Mouse (Mus musculus) left cerebral cortex, adult 9 months (tissue): ENCODE measurements around the gene Actrt2.

Experiments used
- DNase-seq, 2 experiments: peaks; one replicate each; pipeline ENCODE4 v3.0.0; 2022; ENCODE audit warnings: low spot score in 2 of 2

The Actrt2 gene

DNA sequence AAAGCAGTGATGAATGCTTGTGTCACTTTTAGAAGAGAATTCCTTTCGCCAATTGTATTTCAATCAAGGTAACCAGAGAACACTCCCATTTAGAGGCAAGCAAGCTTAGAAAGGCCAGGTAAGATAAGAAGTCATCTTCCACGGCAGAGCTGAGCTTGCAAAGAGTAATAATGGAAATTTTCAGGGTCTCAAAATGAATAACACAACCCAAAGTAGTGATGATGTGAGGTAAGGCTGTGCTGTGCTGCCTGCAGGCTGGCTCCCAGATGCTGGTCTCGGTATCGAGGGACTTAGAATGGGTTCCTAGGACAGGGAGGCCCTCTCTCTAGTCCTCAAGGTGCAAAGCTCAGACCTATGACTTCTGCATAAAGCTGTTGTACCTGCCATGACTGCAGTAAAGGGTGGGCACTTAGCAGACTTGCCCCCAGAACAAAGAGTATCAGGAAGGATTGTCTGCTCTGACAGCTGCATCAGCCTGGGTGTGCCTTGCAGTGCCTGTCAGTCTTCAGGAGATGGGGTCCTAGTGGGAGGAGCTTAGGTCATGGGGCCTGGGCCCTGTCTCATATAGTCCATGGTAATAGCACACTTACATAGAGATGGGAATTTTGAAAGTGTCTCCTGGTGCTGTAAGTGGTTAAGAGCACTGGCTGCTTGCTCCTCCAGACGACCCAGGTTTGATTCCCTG is 15.5 kb upstream of the Actrt2 start:
- no peak for DNase-seq

DNA sequence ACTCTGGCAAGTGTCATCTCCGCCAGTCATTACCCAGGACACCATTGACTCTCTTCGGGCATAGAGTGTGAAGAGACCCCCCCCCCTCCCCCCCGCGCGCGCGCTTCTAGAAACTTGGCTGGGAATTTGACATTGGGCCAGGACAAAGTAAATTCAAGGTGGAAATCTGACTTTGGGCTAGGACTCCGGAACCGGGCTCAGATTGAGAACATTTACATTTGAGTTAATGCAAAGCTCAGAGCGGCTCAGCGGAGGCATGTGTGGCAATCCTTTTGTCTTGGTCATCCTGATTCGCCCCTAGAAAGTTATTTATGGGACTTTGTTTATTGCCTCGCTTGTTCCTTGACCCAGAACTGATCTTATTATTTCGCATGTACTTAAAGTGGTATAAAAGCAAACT is 14.6 kb upstream of the Actrt2 start:
- DNase-seq: no peak

DNA sequence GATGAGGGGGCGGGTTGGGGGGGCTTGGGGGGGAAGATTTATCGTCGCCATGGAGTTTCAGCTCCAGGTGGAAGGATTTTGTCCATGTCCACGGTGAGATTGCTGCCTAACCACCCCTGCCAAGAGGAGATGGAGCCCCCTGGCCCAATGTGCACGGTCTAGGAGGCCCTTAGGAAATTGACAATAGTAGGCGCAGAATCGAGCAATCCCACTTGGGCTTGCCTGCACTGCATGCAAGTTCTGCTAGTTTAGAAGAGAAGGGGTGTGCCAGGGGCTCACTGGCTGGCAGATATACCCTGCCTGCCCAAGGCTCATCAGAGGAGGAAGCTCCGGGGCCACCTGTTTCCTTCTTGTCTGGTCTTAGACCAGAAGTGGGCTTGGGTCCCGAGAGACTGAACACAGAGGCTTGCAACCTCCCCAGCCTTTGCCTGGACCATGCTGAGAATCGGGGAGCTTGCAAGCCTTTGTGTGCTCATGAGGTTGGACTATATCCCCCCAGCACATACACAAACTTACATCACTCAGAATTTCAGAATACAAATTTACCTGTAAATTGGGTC is 7.9 kb upstream of the Actrt2 start:
- DNase-seq: no peak

DNA sequence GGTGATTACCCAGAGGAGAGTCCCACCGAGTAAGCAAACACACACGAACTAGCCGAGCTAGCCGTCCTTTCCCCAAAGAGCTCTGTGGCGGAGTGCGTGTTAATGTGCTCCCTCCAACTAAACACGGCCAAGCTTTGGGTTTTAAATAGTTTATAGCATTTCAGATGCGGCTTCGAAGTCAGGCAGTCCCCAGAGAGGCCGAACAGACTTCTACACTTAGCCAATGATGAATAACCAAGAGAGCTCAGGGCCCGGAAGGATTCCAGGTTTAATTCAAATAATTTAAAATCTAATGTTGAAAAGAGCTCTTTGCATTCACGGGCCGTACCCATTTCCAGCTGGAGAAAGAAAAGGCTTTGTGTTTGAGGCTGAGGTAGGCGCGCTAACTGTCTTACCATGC is 7.3 kb upstream of the Actrt2 start:
- DNase-seq: no peak

DNA sequence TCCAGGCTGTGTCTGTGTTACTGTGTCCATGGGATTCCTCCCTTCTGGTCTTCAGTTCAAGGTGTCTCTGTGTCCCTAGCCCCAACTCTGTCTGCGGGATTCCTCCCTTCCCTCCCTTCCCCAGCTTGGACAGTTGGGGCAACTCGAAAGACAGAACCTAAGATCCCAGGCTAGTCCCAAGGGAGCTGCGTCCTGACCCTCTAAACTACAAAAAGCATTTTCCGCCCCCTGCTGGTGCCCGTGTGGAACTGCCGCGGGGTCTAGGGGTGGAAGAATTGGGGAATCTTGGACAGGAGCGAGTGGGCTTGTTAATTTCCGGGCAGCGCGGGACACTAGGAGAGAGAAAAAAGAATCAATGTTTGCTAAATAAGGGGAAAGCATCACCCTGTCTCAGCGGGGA is 6.9 kb upstream of the Actrt2 start:
- peak in 1 of 2 experiments; percentile 41 for DNase-seq

DNA sequence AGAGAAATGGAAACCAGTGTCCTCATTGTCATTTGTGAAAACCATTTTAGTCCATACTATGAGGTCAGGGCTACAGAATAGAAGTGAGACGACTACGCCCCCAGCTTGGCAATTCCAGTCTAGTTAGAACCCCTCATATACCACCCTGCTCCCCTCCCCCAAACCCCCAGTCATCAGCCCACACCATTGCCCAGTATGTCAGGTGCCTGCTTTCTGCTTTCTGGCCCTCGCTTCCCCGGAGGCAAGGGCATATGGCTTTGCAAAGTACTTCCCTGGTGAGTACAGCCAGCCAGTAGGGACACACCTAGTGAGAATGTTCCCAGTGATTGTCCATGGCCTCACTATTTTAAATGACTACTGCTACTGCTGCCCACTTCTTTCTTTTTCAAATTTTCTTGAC is 6.3 kb upstream of the Actrt2 start:
- no peak for DNase-seq

DNA sequence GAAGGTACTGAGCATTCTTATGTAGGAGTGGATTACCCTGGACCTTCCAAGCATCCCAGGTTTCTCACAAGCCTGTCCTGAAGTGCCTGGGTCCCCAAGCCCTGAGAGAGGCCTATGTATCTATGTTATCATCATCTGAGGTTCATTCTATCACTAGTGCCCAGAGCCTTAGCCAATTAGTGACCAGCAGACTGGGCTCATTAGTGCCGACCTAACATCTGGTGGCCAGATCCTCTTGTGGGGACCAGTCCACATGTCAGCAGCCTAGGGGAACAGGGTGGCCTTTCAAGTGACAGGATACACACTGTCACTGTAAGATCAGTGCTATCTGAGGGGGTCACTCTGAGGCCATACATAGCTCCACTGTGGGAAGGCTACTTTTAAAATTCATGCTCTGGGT is 4.4 kb upstream of the Actrt2 start:
- no peak for DNase-seq

DNA sequence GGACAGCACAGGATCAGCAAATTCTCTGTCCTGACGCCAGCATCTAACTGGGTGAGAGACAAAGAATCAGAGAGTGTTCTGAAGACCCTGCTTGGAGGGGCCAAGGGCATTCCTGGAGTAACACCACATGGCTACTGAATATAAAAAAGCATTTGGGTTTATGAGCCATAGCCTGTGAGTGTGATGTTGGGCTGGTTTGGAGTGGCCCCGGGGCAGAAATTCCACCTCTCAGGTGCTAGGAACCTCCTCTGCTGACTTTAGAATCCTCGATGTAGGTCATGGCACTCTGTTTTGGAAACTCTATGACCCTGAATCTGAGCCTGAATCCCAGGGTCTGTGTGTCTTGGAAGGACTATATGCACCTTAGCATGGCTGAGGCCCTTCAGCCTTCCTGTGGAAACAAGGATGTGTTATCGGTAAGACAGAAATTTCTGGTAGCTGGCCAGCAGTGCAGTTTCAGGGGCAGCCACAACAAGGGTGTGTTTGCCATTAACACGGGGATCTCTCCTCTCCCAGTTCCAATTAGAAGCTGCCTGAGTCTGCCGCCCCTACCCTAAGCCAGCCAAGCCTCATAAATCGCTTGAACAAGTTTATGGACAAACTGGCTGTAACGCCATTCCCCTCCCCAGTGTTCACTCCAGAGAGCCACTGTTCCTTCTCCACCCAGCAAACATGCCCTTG is 3.7 kb upstream of the Actrt2 start:
- DNase-seq: no peak

DNA sequence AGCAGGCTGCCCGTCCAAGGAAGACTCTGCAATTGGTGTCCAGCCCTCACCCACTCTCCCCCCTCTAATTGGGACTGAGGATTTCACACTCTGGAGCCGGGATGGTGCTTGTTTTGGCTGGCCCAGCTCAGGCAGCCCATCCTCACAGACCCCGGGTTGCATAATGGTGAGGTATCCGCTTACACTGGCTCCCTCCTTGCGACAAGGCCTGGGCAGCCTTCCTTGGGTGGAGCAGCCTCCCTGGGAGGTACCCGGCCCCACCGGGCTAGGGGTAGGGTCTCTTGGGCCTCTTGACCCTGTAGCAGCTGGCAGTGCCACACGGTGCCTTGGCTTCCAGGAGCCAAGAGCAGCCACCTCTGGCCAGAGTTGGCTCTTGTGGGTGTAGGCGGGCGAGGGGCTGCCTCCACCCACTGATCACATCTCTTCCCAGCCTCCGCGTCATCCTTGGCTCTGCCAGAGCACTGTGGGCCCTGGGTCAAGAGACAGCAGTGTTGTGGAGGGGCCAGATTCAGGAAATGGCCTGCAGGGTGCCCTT is 4.9 kb downstream of the Actrt2 start:
- DNase-seq: no peak

DNA sequence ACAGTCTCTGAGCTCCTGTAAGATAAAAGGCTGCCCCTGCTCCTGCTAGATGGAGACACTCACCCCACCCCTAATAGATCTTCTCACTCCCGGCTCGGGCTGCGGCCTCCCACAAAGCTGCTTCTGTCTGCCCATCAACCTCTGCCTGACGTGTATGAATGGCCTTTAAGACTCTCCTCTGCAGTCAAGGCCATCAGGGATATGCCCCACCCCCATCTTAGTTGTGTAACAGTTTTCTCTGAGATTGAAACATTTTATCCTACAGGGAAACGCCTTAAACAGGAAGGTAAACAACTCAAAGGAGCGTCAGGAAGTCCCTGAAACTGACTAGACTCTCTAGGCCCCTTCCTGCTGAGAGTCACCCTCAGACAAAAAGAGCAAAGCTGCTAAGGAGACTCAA is 6.4 kb downstream of the Actrt2 start:
- no peak for DNase-seq

DNA sequence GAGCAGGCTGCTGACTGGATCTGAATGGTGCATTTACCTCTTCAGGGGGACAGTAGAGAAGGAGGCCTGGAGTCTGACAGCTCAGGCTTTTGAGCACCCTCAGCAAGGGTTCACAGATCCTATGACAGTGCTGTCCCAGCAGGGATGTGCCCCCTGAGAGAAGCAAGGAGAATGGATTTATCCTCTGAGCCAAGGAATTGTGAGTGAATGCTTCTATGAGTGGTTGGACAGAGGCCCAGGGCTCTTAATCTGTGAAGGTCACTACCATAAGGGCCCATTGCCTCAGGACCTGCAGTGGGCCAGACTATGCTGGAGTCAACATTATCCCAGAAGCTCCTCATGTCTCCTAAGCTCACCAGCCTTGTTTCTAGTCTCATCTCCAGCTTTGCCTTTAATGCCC is 7.6 kb downstream of the Actrt2 start:
- no peak for DNase-seq

DNA sequence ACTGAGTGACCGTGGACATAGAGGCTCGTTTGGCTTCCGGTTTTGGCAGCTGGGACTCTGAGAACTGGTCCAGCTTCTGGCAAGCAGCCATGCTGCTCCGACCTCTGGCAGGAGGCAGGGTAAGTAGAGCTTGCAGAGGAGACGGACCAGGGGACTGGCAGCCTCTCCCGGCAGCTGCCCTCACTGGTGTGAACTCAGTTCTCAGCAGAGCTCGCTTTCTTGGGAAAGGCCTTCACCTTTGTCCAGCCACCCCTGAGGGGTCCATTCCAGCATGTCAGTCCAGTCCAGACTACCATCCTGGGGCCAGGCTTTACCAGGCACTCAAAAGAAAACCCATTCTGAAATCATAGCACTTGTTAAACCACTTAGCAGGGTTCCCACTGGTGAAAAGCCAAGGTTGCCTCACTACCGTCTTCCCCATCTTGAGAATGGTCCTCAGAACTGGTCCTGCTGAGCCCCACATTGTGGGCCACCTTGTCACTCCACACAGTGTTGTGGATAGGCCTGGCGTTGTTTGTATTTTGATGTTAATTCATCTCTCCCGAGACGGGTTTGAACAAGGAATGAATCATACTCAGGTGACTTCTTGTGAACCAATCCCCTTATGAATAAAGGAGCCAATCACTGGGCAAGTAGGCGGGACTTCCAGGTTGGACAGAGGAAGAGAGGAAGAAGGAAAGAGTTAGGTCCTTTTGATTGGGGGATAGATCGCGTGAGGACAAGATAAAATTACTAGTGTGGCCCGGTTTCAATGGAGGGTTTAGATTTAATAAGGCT is 12.3 kb downstream of the Actrt2 start:
- peak; percentile 23 to 38 for DNase-seq

DNA sequence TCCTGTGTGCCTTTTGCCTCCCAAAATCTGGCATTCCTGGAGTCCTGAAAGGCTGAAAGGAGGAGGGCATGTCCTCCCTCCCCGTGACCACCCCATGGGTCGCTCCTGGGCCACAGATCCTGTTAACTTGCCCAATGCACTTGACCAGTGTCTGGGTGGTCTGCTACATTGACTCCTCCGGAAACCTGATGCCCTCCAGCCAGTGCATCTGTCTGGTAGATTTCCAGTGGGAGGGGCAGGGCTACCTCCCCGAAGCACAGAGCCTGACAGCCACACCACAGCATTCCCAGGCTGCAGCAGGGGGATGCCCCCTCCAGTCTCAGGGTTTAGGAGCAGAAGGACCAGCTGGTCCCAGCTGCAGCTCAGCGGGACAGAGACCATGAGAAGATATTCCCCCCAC is 15.2 kb downstream of the Actrt2 start:
- no peak for DNase-seq

DNA sequence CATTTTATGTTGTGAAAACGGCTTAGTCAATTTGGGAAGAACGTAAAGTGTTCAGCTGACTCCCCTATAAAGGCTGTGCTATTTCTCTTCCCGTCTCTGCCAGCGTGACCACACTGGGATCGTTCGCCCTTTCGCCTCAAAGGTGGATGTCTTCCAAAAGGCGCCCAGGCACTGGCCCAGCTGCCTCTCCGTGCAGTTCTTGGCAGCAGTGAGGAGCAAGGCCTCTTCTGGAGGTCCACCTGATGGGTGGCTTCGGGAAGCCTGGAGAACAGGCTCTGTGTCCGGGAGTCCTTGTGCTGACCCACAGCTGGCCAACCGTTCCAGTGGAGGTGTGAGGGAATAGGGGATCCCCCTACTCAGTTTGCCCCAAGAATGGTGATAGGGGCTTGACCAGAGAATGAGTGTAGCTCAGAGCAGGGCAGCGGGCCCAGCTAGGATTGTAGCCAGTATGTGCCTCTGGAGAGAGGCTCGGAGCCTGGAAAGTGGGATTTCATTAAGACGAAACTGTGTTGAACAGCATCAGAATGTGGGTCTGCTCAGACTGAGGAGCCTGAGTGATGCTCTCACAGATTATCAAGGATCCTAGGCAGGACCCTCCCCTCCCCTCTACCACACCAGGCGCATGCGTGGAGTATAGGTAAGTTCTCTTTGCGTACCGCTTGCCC is 18.5 kb downstream of the Actrt2 start:
- DNase-seq: no peak

DNA sequence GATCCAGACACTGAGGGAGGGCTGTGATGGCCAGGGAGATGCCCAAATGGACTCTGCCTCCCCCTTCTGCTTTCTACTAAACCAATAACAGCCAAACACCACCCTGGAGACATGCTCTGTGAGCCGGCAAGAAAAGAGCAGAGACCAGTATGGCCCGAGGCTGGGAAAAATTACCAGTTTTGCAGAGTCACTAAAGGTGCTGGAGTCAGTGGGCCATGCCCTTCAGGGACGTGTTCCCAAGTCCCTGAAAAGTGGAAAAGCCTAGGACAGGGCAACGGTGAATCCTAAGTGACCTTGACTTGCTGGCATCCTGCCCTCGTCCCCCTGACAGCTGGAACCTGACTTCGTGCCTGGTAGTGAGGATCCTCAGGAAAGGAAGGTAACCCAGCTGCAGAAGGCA is 25.2 kb downstream of the Actrt2 start:
- no peak for DNase-seq

DNA sequence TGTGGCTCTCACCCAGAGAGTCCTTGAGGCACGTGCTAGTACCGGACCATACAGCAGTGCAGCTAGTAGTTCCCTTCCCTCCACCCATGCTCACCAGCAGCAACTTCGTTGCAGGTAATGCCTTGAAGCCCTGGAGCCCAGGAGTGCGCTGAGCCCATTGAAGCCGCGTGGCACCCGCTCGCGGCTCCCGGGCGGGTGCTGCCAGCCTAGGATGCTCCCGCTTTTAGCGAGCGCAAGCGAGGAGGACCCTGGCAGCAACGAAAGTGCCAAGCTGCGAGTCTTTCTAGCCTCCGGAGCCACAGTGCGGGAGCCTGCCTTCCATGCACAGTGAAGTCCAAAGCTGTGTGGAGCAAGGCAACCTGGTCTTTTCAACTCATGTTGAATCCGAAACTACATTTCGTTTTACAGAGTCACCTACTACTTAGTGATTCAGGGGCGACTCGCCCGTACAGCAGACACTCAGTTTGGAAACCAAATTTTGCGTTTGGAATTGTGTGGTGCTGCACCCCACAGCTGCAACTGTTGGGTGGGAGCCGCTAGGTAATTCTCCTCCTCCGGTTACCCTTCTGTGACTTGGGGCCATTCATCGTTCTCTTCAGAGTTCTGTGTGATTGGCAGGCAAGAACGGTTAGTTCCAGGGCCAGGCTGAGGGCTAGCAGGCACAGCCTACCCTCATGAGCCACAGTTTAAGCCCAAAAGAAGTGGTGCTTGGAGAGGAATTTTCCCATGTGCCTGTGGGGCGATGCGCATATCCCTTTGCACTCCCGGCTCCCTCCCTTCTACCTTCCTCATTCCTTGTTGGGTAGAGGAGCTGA is 26.2 kb downstream of the Actrt2 start:
- no peak for DNase-seq

DNA sequence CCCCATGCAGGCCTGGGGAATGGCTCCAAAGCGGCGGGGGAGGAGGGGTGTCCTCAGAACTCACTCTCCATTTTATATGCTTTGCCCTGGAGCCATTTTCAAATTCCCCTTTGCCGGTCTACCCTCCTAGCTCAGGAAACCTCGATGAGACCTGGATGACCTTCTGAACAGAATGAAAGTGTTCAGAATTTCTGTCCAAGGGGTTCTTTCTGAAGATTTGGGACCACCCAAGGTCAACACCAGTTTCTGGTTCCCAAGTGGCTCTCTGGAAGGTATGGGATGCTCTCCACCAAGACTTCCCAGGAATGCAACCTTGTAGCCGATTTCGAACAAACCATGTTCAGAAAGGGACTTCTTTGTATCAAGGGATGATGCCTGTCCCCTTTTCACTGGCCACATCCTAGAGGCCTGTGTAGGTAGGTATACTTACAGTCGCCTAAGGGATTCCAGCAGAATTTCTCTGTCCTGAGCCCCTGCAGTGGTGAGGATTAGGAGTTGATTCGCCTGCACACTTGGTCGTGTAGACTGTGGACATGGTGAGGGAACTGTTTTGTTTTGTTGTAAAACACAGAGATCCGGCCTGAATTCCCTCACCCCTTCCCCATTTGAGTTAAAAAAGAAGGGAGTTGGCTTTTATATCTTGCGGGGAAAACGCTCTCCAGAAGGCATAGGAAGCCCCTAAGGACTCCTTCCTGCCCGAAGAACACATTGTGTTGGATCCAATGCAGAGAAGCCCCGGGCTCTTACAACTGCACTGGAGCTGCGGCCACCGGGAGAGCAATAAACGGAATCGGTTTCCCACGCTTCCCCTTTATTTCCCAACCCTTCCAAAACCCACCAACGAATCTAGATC is 27.0 kb downstream of the Actrt2 start:
- no peak for DNase-seq

DNA sequence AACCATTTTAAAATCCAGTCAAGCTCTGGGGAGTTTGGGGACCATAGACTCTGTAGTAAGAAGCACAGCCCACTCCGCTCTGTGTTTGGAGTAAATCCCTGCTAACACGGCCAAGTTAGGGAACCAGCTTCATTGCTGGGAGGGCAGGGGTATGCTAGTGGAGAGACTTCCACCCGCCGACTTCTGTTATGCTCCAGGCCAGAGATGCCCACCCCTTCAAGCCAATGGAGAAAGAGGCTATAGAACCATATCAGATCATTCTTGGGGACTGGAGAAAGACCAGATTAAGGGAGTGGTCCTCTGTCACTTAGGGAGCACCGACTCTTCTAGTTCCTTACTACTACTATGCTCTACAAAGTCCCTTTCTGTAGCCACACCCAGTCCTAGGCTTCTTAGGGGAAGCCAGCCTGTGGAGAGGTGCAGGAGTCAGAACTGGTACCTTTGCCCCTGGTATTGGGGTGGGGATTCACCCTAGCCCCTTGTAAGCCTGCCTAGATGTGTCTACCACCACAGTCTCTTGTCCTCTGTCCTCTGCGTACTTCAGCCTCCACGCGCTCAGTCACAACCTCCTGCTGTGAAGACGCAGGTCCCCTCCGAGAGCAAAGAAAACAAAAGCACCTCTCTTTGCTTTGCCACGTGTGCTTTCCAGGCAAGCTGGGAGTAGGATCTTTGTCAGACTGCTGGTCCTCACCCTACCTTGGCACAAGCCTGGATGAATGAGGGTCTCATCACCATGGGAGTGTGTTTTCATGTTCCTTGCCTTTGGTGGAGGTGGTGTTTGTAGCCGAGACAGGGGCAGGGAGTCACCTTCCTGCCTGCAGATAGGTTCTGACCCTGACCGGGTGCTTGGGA is 27.9 kb downstream of the Actrt2 start:
- DNase-seq: no peak

DNA sequence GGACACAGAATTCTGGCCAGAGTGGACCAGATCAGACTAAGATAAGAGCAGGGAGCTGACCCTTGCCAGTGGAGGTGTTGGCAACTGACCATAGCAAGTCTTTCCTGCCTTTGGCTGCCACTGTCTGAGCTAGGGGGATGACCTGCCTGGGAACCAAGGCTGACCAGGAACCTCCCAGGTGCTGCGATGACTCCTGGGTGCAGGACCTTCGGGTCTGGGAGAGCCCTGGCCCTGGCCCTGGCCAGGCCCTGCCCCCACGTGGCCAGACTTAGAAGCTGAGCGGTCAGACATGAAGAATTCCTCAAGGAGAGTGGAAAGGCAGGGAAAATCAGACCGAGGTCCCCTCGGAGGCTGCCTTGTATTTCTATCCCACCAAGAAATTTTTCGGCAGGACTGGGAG is 28.5 kb downstream of the Actrt2 start:
- DNase-seq: no peak
